Mouse (Mus musculus) right cerebral cortex, postnatal 10 days (tissue): ENCODE results near the gene Col1a2.

Experiments used
- DNase-seq, 2 experiments: peaks; one replicate each; pipeline ENCODE4 v3.0.0; 2021; ENCODE audit warnings: low spot score in 2 of 2

The Col1a2 gene

DNA sequence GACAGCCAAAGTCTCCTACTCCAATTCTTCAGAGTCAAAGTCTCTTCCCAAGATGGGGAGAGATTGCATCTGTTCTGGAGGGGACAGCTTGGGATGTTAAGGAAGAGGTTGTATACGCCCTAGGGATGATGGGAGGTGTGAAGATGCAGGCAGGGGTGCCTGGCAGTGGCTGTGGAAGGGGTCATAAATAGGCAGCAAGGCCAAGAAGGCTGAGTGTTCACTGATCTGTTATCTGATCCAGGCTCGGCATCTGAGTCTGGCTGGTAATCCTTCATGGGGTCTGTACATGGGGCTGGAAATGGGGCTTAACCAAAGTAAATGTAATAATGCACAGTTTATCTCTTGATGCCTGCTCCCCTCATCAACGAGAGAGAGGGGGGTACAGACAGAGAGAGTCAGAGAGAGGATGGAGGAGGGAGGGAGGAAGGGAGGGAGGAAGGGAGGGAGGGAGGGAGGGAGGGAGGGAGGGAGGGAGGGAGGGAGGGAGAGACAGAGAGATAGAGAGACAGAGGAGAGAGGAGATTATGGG is at the start of gene Col1a2:
TSS of gene Col1a2 (plus strand) at position 212 of the 529 bp plus-strand sequence.
- no peak for DNase-seq

- DNase-seq = no peak
Observed at GRCm38 (mm10) chr6:4455518-4455917, 49.1 kb upstream of the Col1a2 start.

DNA sequence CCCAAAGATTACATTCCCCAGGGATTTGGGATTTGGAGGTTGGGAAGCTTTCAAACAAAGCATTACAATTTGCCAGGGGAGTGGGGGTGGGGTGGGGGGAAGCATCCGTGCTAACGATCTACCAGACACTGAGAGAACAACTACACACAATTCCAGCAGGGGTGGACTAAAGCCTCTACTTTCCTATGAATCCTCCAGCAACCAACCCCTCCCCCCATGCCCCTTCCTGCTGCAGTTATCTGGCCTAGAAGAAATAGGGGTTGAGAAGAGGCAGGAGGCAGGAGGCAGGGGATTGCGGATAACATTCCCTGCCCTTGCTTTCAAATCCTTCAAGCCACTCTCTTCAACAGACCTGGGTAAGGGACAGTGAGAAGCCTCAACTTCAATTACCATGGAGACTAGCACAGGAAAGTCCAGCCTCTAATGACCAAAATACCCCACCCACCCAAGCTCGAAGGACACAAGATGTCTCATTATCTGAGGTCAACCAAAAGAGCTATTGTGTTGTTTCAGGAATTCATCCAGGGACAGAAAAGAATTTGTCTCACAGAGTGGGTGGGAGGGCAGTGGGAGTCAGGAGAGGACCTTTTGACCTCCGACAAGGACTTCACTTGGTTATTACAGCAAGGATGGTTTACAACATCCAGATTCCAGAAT is 48.5 kb upstream of the Col1a2 start:
- no peak for DNase-seq

DNA sequence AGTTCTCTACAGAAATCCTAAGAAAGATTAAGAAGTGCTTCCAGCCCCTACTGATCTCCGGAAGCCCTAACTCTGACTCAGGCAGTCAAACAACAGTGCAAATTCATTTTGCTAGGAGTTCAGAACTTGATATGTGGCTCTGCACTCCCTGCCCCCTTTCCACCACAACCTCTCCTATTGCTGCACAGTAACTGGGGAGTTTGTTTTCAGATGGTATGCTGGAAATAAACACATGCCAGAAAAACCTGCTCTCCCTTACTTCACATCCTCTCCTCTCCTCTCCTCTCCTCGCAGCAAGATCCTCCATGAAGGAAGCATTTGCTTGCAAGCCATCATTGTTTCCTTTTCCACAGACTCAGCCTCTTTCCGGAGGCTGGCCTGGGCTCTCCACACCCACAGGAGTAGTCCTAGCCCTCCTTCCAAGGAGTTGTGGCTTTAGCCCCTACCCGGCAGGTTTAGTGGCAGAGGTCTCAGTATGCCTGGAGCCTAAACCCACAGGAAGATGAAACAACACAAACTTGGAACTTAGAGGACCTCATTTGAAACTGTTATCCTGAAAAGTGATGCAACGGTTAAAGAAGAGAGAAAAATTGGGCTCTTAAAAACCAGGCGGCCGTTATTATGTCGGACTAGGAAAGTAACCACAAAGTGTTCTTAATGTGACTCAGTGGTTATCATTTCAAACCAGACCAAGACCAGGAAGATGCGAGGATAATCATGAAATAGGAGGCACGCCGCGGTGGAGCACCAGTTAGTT is 47.7 kb upstream of the Col1a2 start:
- DNase-seq = no peak

DNA sequence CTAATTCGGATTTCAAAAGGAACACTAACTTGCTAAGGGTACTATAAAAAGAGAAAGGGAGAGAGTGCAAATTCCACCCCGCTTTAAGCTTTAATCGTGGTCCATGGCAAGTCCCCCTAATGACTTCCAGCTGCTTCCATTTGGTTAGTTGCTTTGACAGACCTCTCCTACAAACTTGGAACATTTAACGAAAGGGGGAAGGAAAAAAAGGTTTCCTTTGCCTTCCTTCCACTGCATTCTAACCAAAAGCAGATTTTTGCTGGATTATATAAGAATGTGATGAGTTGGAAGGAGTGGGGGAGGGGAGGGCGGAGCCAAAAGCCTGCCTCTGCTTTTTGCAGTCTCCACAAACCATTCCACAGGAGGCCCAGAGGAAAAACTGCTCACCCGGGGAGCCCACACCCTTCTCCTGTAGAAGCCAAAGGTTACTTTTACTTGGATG is 47.0 kb upstream of the Col1a2 start:
- DNase-seq = peak in 1 of 2 experiments; percentile 30

GRCm38 (mm10) chr6:4465320-4465719 is 39.3 kb upstream of the Col1a2 start:
- no peak for DNase-seq

- no peak for DNase-seq
Observed at GRCm38 (mm10) chr6:4483577-4483936, 21.1 kb upstream of the Col1a2 start.

- DNase-seq = no peak
Observed at GRCm38 (mm10) chr6:4483937-4484601, 20.5 kb upstream of the Col1a2 start.

DNA sequence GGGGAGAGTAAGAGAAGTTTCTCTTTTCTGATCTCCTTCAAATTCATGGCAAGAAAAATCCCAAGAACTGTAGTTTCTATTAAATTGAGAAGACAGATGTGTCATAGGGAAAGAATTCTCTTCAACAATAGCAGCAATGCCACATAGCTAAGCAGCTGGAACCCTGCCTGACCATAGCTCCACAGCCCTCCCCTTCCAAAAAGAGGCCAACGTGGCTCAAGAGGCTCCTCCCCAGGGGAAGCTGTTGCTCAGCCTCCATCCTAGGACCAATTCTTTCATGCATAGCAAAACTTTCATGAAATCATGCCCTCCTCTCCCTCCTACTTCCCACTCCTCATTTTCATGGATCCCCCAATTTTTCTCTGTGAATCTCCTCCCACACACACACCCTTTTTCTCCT is 16.3 kb upstream of the Col1a2 start:
- DNase-seq = no peak

DNA sequence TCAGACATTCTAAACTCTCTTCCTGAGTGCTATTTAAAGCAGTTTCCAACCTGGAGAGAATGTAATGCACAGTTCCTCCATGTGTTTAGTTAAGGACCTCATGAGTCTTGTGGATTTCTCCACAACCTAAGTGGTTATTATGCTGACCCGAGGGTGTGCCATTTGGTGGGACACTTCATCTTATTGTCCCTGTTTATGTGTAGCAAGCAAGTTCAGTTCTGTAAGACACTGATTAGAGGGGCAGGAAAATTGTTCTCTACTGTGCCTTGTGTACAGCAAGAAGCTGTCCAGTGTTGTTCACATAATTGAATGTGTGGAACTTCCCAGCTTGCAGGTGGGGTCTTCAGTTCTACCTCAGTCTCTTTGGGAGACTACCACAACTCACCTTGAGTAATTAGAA is 15.6 kb upstream of the Col1a2 start:
- DNase-seq = no peak

DNA sequence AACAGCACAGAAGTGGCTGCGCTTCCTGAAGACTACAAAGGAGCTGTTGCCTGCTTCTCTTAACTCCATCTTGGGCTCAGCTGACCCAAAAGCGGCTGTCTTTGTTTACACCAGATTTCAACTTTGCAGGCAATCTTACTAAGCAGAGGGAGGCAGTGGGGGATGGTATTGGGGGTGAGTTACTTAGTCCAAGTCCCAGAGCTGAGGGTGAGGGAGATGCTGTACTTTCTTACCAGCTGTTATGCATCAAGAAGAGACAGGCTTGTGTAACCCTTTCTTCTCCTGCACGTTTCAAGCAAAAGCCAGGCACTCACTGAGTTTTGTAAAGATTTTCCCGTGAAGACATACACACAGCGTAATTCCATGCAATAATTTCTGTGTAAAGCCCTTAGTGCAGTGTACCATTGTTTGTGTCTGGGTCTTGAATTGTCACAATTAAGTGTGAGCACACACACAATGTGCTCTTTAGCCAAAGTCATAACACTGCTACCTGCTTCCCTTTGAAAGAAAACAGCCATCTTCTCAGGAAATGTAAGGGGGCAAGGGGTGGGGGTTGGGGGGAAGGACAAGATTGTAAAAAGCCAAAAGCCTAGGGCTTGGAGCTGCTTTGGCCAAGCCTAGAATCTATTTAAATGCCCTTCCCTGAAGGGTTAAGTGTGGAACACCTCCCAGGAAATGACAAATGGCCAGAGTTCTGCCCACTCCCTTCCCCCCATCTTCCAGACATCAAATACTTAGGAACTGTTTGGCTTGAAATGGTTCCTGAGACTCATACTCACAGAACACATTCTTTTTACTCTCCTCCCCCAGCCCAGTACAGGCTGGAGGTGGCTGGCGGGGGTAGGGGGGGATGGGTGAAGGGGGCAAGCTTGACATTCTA is 15.0 kb upstream of the Col1a2 start:
- DNase-seq = no peak

- DNase-seq = no peak
Observed at GRCm38 (mm10) chr6:4493666-4494065, 10.9 kb upstream of the Col1a2 start.

- DNase-seq = no peak
Observed at GRCm38 (mm10) chr6:4496428-4496827, 8.2 kb upstream of the Col1a2 start.

- no peak for DNase-seq
Observed at GRCm38 (mm10) chr6:4503106-4503505, 1.5 kb upstream of the Col1a2 start.

DNA sequence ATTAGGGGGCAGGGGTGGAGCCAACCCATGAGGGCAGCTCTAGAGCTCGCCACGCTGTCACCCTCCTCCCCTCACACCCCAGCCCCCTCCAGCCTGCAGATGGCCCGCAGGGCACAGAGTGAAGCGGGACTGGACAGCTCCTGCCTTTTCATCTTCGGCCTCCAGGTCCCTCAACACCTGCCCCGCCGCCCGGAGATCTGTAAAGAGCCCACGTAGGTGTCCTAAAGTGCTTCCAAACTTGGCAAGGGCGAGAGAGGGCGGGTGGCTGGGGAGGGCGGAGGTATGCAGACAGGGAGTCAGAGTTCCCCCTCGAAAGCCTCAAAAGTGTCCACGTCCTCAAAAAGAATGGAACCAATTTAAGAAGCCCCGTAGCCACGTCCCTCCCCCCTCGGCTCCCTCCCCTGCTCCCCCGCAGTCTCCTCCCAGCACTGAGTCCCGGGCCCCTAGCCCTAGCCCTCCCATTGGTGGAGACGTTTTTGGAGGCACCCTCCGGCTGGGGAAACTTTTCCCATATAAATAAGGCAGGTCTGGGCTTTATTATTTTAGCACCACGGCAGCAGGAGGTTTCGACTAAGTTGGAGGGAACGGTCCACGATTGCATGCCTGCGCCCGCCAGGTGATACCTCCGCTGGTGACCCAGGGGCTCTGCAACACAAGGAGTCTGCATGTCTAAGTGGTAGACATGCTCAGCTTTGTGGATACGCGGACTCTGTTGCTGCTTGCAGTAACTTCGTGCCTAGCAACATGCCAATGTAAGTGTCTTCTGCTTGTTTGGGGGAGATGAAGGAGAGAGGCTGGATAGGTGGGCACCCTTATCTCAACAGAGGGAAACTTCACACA is 764 bp downstream of the Col1a2 start:
- DNase-seq = no peak

DNA sequence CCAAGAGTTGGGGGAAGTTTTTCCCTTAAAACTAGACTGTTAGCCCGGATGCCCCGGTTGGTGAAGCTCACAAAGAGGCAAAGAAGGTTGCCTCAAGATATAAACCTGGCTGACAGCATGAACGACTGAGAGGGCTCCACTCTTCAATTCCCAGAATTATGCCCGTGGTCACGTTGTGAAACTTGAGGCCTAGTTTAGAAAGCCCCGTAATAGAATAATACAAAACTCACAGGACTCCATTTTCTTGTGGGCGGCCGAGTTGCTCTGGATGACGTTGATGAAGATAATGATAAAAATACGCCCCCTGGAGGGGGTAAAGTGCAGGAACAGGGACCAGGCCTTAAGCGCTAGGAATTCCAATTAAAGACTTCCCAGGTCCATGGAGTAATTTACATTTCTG is 1.5 kb downstream of the Col1a2 start:
- no peak for DNase-seq

GRCm38 (mm10) chr6:4506791-4507190 is 2.2 kb downstream of the Col1a2 start:
- no peak for DNase-seq

DNA sequence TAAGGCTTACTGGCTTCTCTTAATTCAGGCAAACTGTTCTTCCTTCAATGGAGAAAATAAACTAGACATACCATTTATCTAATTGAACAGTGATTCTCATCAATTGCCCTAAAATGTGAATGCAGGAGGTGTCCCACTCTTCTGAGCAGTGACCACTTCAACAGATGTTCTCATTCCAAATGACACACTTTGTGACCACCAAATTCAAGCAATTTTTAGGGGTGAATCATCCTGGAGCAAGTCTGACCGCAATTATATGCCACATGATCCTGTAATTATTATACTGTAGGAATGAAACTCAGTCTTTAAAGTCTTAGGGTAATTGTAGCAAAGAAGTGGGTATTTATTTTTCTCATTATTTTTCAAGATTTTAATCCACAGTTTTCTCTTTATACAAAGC is 2.7 kb downstream of the Col1a2 start:
- no peak for DNase-seq

- DNase-seq = no peak
Observed at GRCm38 (mm10) chr6:4508279-4508678, 3.7 kb downstream of the Col1a2 start.

GRCm38 (mm10) chr6:4509395-4509794 is 4.8 kb downstream of the Col1a2 start:
- no peak for DNase-seq

DNA sequence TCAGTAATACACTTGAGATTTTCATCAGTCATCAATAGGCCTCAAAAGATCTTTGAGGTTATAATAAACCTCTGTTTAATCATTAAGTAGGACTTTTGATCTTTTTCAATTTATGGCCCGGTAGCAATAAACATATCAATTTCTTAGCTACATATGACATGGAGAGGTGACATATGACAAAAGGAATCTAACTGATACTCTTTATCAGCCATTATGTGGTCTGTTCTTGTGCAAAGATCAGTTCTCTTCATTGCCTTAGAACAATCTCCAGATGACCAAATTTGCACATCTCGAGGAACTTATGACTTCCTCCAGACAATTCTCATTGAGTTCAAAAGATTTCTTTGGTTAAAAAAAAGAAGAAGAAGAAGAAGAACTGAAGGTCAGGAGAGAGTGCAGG is 10.1 kb downstream of the Col1a2 start:
- DNase-seq = no peak
